ENCODE assay signal across 8 mouse cellular contexts in the genomic region with DNA sequence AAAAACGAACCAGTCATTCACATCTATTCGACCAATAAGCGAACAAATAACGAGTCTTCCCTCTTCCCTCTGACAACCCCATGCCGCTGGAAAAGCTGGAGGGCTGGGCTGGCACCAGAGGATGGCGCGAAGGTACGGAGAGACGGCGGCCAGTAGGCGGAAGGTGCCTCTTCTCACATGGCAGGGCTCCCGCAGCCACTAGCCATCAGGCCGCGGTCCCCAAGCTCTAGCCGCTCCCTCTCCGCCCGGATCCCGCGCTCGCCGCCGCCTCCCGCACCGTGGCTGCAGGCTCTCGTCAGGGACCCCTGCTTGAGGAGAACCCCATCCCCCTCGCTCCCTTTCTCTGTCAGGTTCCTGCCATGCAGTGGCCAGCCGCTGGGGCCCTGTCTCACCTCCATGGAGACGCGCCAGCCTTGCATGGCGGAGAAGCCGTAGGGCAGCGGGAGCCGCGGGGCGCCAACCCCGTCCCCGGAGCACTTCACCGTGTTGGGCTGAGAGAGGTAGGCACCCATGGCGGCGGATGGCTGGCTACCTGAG. TPM values are rescaled to one million over a fixed set of nuclear protein-coding genes. Genes with fewer than 3 reads are reported as not detected.
DNase-seq lines count a peak whose midpoint lies in the region; ATAC-seq and TF ChIP-seq lines count a peak whose summit lies in the region.

No protein-coding gene starts in this region.

- peak; percentile 55 for ATAC-seq in heart, embryonic 14.5 days (ENCODE audit: insufficient number of reproducible peaks, insufficient read depth, low FRiP score, low read depth)
- peak; percentile 52 for ATAC-seq in limb, embryonic 12.5 days (ENCODE audit: insufficient number of reproducible peaks, insufficient read depth, low FRiP score, low TSS enrichment, low read depth)
- no peak; the same call in none of the 2 replicates for ATAC-seq in midbrain, embryonic 12.5 days (ENCODE audit: low FRiP score, low read depth)

- TF ChIP-seq POLR2A in cerebellum, adult 2 months (IDR thresholded peaks at IDR 0.05; ENCODE audit: borderline replicate concordance, insufficient read depth, low read length), result no peak

- no peak for TF ChIP-seq CTCF in cerebellum, adult 2 months (IDR thresholded peaks at IDR 0.05; ENCODE audit: borderline replicate concordance, insufficient read depth, low read depth, low read length)

- H3K27ac ChIP-seq in cerebellum, adult 2 months (ENCODE audit: insufficient read depth, low read length), result peak overlapping the region; percentile 35; the same call in 1 of the 2 replicates
- H3K27ac ChIP-seq in heart, embryonic 14.5 days (replicated peaks in 1 of 2; ENCODE audit: control insufficient read depth in 1 of 2, insufficient read depth in 1 of 2, low read depth in 2 of 2, low read length in 2 of 2), result peak overlapping the region; percentile 58 to 83
- peak overlapping the region; percentile 96 for H3K27ac ChIP-seq in limb, embryonic 12.5 days
- H3K27ac ChIP-seq in midbrain, embryonic 12.5 days (replicated peaks), result peak overlapping the region; percentile 95

- peak overlapping the region; percentile 88 for H3K9ac ChIP-seq in heart, embryonic 14.5 days (ENCODE audit: low read length)
- peak overlapping the region; percentile 88 for H3K9ac ChIP-seq in limb, embryonic 12.5 days (replicated peaks)
- H3K9ac ChIP-seq in midbrain, embryonic 12.5 days (replicated peaks), result peak overlapping the region; percentile 92

- H3K4me3 ChIP-seq in cerebellum, adult 2 months (replicated peaks; ENCODE audit: insufficient read depth, low read depth, low read length), result peak overlapping the region; percentile 76
- H3K4me3 ChIP-seq in heart, embryonic 14.5 days (ENCODE audit: control insufficient read depth in 1 of 2, insufficient read depth in 1 of 2, low read depth in 1 of 2, low read length in 2 of 2), result peak overlapping the region; percentile 57 to 93
- H3K4me3 ChIP-seq in limb, embryonic 12.5 days (replicated peaks), result peak overlapping the region; percentile 95
- peak overlapping the region; percentile 97 for H3K4me3 ChIP-seq in midbrain, embryonic 12.5 days

- H3K27me3 ChIP-seq in cerebellum, adult 2 months (ENCODE audit: control insufficient read depth, insufficient read depth, low read length), result no peaks in the 10 kb centered on the region
- no peaks in the 10 kb centered on the region for H3K27me3 ChIP-seq in heart, embryonic 14.5 days (ENCODE audit: control insufficient read depth, insufficient read depth, low read length)
- H3K27me3 ChIP-seq in limb, embryonic 12.5 days, result no peaks in the 10 kb centered on the region
- no peaks in the 10 kb centered on the region for H3K27me3 ChIP-seq in midbrain, embryonic 12.5 days

- WGBS in cerebellum, adult 2 months, result under 1% methylated on average over 40 of the region's 40 CpGs
- 0% methylated on average over 39 of the region's 40 CpGs for WGBS in heart, embryonic 14.5 days
- under 1% methylated on average over 40 of the region's 40 CpGs for WGBS in limb, embryonic 12.5 days
- WGBS in midbrain, embryonic 12.5 days, result under 1% methylated on average over 40 of the region's 40 CpGs

- H3K9me3 ChIP-seq in heart, embryonic 14.5 days (ENCODE audit: control insufficient read depth, low read length), result no peaks in the 10 kb centered on the region
- no peaks in the 10 kb centered on the region for H3K9me3 ChIP-seq in limb, embryonic 12.5 days
- no peaks in the 10 kb centered on the region for H3K9me3 ChIP-seq in midbrain, embryonic 12.5 days

- H3K4me1 ChIP-seq in cerebellum, adult 2 months (ENCODE audit: control insufficient read depth, insufficient read depth, low read length), result peaks cover 2% of the 10 kb centered on the region; the same call in 1 of the 2 replicates
- H3K4me1 ChIP-seq in heart, embryonic 14.5 days (ENCODE audit: control insufficient read depth in 2 of 2, insufficient read depth in 2 of 2, low read length in 2 of 2), result peaks cover 5 to 21% of the 10 kb centered on the region in 2 experiments; a peak in 3 of 4 replicates
- peaks cover 9% of the 10 kb centered on the region; the same call in 1 of the 2 replicates for H3K4me1 ChIP-seq in limb, embryonic 12.5 days (replicated peaks)
- peaks cover 16% of the 10 kb centered on the region for H3K4me1 ChIP-seq in midbrain, embryonic 12.5 days

- DNase-seq in cerebellum, adult 2 months, result no peak
- no peak for DNase-seq in cerebellum, adult 11-12 months
- peak; percentile 70 for DNase-seq in 3T3-L1 (ENCODE audit: low read depth, low spot score)
- peak; percentile 50 for DNase-seq in c-Kit-positive CD71-positive TER-119-positive erythroid progenitor cells, embryonic 14.5 days (ENCODE audit: low spot score)
- DNase-seq in spleen, adult 12 weeks (ENCODE audit: low spot score), result no peak

- H3K4me2 ChIP-seq in heart, embryonic 14.5 days (ENCODE audit: low read length), result peak overlapping the region; percentile 84
- H3K4me2 ChIP-seq in limb, embryonic 12.5 days, result peak overlapping the region; percentile 82
- peak overlapping the region; percentile 83 for H3K4me2 ChIP-seq in midbrain, embryonic 12.5 days (replicated peaks)

- no peaks in the 10 kb centered on the region for H3K36me3 ChIP-seq in heart, embryonic 14.5 days (ENCODE audit: control insufficient read depth, insufficient read depth, low read length)
- no peaks in the 10 kb centered on the region for H3K36me3 ChIP-seq in limb, embryonic 12.5 days
- no peaks in the 10 kb centered on the region for H3K36me3 ChIP-seq in midbrain, embryonic 12.5 days

RNA-seq across cellular contexts. Expression of a gene that starts 0.5 kb away (rescaled TPM):
- 83.9 and 84.1 TPM in 2 replicates for polyA plus RNA-seq in cerebellum, adult 2 months (2012; rRNA removed)
- polyA plus RNA-seq in heart, embryonic 14.5 days (2014; fragmentation: Nextera tagmentation; extraction: Ambion mirVana), result 85.4 and 91.1 TPM in 2 replicates
- 146 and 153 TPM in 2 replicates for polyA plus RNA-seq in limb, embryonic 12.5 days (2016; fragmentation: Nextera tagmentation; extraction: Ambion mirVana)
- 163 and 167 TPM in 2 replicates for polyA plus RNA-seq in midbrain, embryonic 12.5 days (2016; fragmentation: Nextera tagmentation; extraction: Ambion mirVana)

RNA-seq across cellular contexts. Expression of a gene that starts 17.9 kb away (rescaled TPM):
- 44.5 and 45.4 TPM in 2 replicates for polyA plus RNA-seq in cerebellum, adult 2 months (2012; rRNA removed)
- 3.3 and 4.3 TPM in 2 replicates for polyA plus RNA-seq in heart, embryonic 14.5 days (2014; fragmentation: Nextera tagmentation; extraction: Ambion mirVana)
- 16.7 and 19.3 TPM in 2 replicates for polyA plus RNA-seq in limb, embryonic 12.5 days (2016; fragmentation: Nextera tagmentation; extraction: Ambion mirVana)
- polyA plus RNA-seq in midbrain, embryonic 12.5 days (2016; fragmentation: Nextera tagmentation; extraction: Ambion mirVana), result 22.0 and 25.2 TPM in 2 replicates

RNA-seq across cellular contexts. Expression of a gene that starts 20.7 kb away (rescaled TPM):
- 143 and 148 TPM in 2 replicates for polyA plus RNA-seq in cerebellum, adult 2 months (2012; rRNA removed)
- 124 and 125 TPM in 2 replicates for polyA plus RNA-seq in heart, embryonic 14.5 days (2014; fragmentation: Nextera tagmentation; extraction: Ambion mirVana)
- 128 and 138 TPM in 2 replicates for polyA plus RNA-seq in limb, embryonic 12.5 days (2016; fragmentation: Nextera tagmentation; extraction: Ambion mirVana)
- polyA plus RNA-seq in midbrain, embryonic 12.5 days (2016; fragmentation: Nextera tagmentation; extraction: Ambion mirVana), result 144 and 151 TPM in 2 replicates

RNA-seq across cellular contexts. Expression of a gene that starts 21.1 kb away (rescaled TPM):
- polyA plus RNA-seq in cerebellum, adult 2 months (2012; rRNA removed), result 0.48 TPM in 1 of 2 replicates, not detected in the other
- polyA plus RNA-seq in heart, embryonic 14.5 days (2014; fragmentation: Nextera tagmentation; extraction: Ambion mirVana), result 0.41 and 1.1 TPM in 2 replicates
- polyA plus RNA-seq in limb, embryonic 12.5 days (2016; fragmentation: Nextera tagmentation; extraction: Ambion mirVana), result 0.84 TPM in 1 of 2 replicates, not detected in the other
- polyA plus RNA-seq in midbrain, embryonic 12.5 days (2016; fragmentation: Nextera tagmentation; extraction: Ambion mirVana), result 0.63 and 0.71 TPM in 2 replicates

RNA-seq across cellular contexts. Expression of a gene that starts 26.7 kb away (rescaled TPM):
- 87.1 and 93.7 TPM in 2 replicates for polyA plus RNA-seq in cerebellum, adult 2 months (2012; rRNA removed)
- polyA plus RNA-seq in heart, embryonic 14.5 days (2014; fragmentation: Nextera tagmentation; extraction: Ambion mirVana), result 50.7 and 52.5 TPM in 2 replicates
- 69.3 and 76.1 TPM in 2 replicates for polyA plus RNA-seq in limb, embryonic 12.5 days (2016; fragmentation: Nextera tagmentation; extraction: Ambion mirVana)
- 65.6 and 68.0 TPM in 2 replicates for polyA plus RNA-seq in midbrain, embryonic 12.5 days (2016; fragmentation: Nextera tagmentation; extraction: Ambion mirVana)

Comparison
In these comparisons a context has a peak if more than half of its experiments do, and no peak if none do; other contexts are left out.
1. DNase-seq: peak in 3T3-L1 (single experiment) and c-Kit-positive CD71-positive TER-119-positive erythroid progenitor cells, embryonic 14.5 days (single experiment); none in cerebellum, adult 2 months (0 of 2), cerebellum, adult 11-12 months (single experiment) and spleen, adult 12 weeks (single experiment).
2. H3K27ac ChIP-seq: peak in every context shown above with its lines; median percentile 96 in limb, embryonic 12.5 days; 95 in midbrain, embryonic 12.5 days; 70 in heart, embryonic 14.5 days; 35 in cerebellum, adult 2 months.
3. Peak in every context shown above with its lines, with median percentiles within 50 percentile points of each other: H3K4me3 ChIP-seq, H3K4me2 ChIP-seq and H3K9ac ChIP-seq.